Mouse (Mus musculus) small intestine, adult 2 months (tissue): ENCODE results near the gene Pgm1.

Experiments
- CTCF ChIP-seq: fragments of 200-500 bp; IDR thresholded peaks from 2 replicates; pipeline ENCODE4 v1.5.1; 2012; ENCODE audit warnings: low read depth, mild to moderate bottlenecking, control low read depth, inconsistent platforms, low read length, moderate library complexity, mixed read lengths; ENCODE audit not compliant: insufficient replicate concordance, insufficient read length; ENCODE audit errors: extremely low read depth
- POLR2A ChIP-seq: fragments of 200-500 bp; IDR thresholded peaks from 2 replicates; pipeline ENCODE4 v1.6.1; 2012; ENCODE audit warnings: low read depth, mild to moderate bottlenecking, control low read depth, inconsistent platforms, low read length, moderate library complexity

GRCm38 (mm10) chr4:100033944-100034343, 104.7 kb downstream of the Pgm1 start:
- no peak for TF ChIP-seq CTCF
- no peak for TF ChIP-seq POLR2A
